Comparison of ENCODE assay signal across 30 mouse cellular contexts in genomic region chr11:105468436-105468835, GRCm38 (mm10). TPM values are rescaled to one million over a fixed set of nuclear protein-coding genes. Genes with fewer than 3 reads are reported as not detected.
DNase-seq lines count a peak whose midpoint lies in the region; ATAC-seq lines count a peak whose summit lies in the region.
"Had no signal": no experiment of that assay in that cellular context is flagged by ENCODE, and none has a peak within 500 bp of the region (broad histone marks: within the 10 kb centered on the region; RNA-seq: fewer than 3 reads in every experiment).

No protein-coding gene starts in this region.

- peaks cover 34% of the 10 kb centered on the region for H3K4me1 ChIP-seq in heart, embryonic 16.5 days (ENCODE audit: control insufficient read depth, insufficient read depth, low read length)
- peaks cover 99% of the 10 kb centered on the region for H3K4me1 ChIP-seq in megakaryocyte, embryonic 14.5 days

- no peak overlapping the region for H3K4me3 ChIP-seq in heart, embryonic 16.5 days (ENCODE audit: low read length)
- peak overlapping the region; percentile 19 for H3K4me3 ChIP-seq in megakaryocyte, embryonic 14.5 days (replicated peaks)
- H3K4me3 ChIP-seq: embryonic facial prominence, embryonic 13.5 days; forebrain, embryonic 12.5 days had no signal

- DNase-seq in heart, postnatal 36 days, result no peak
- DNase-seq in ovary, postnatal 36 days (ENCODE audit: low spot score), result peak; percentile 30
- no peak for DNase-seq in ovary, postnatal 10 days (ENCODE audit: low spot score)
- DNase-seq: adrenal gland, postnatal 25 days; B cell, adult 2 months; cerebellum, adult 11-12 months; cerebellum, adult 9-11 months; embryo, embryonic 11 days; forebrain, postnatal 0 days; heart, postnatal 10 days; kidney, adult 9 months; kidney, postnatal 10 days; layer of hippocampus, postnatal 36 days; liver; lung, embryonic 14.5 days; thymus, adult 18-20 months; thymus, postnatal 25 days had no signal

- intact Hi-C loops in heart, postnatal 36 days (cut with DNase I), result no loop called here

- H3K9ac ChIP-seq in heart, embryonic 16.5 days (ENCODE audit: low read length), result no peak overlapping the region
- H3K9ac ChIP-seq: embryonic facial prominence, embryonic 13.5 days; forebrain, embryonic 12.5 days; forebrain, postnatal 0 days; liver, embryonic 14.5 days; lung, embryonic 14.5 days had no signal

- H3K27ac ChIP-seq in heart, embryonic 16.5 days (ENCODE audit: low read length), result peak overlapping the region; percentile 42; the same call in 1 of the 2 replicates
- H3K27ac ChIP-seq: forebrain, embryonic 12.5 days; liver, embryonic 14.5 days had no signal

- no peaks in the 10 kb centered on the region for H3K9me3 ChIP-seq in heart, embryonic 16.5 days (replicated peaks; ENCODE audit: control insufficient read depth, low read length)
- no peaks in the 10 kb centered on the region for H3K9me3 ChIP-seq in megakaryocyte, embryonic 14.5 days
- H3K9me3 ChIP-seq: embryonic facial prominence, embryonic 13.5 days; forebrain, embryonic 12.5 days had no signal

- H3K27me3 ChIP-seq in heart, embryonic 16.5 days (ENCODE audit: control insufficient read depth, insufficient read depth, low read length), result no peaks in the 10 kb centered on the region
- peaks cover 8% of the 10 kb centered on the region for H3K27me3 ChIP-seq in megakaryocyte, embryonic 14.5 days (replicated peaks)
- H3K27me3 ChIP-seq: embryonic facial prominence, embryonic 13.5 days had no signal

- H3K4me2 ChIP-seq in heart, embryonic 16.5 days (ENCODE audit: low read depth, low read length), result no peak overlapping the region
- H3K4me2 ChIP-seq: embryonic facial prominence, embryonic 13.5 days; forebrain, embryonic 12.5 days; lung, embryonic 14.5 days had no signal

- no peaks in the 10 kb centered on the region for H3K36me3 ChIP-seq in heart, embryonic 16.5 days (ENCODE audit: control insufficient read depth, insufficient read depth)
- H3K36me3 ChIP-seq in megakaryocyte, embryonic 14.5 days (replicated peaks; ENCODE audit: low read length), result no peaks in the 10 kb centered on the region
- H3K36me3 ChIP-seq: embryonic facial prominence, embryonic 13.5 days; forebrain, embryonic 12.5 days had no signal

- 70% methylated on average over 5 of the region's 5 CpGs for WGBS in heart, embryonic 16.5 days

- ATAC-seq in heart, embryonic 16.5 days (replicated peaks; ENCODE audit: extremely low read depth, insufficient read depth, low FRiP score), result no peak
- ATAC-seq in megakaryocyte, adult 5-6 weeks (ENCODE audit: poor library complexity, severe bottlenecking), result no peak
- ATAC-seq: intestine, embryonic 16.5 days had no signal

RNA-seq across cellular contexts. Expression of gene March10, which starts 11.9 kb away (rescaled TPM):
- 0.18 and 0.32 TPM in 2 replicates for polyA plus RNA-seq in heart, embryonic 16.5 days (2015; fragmentation: Nextera tagmentation; extraction: Ambion mirVana)
- total RNA-seq in heart, postnatal 36 days (2021), result not detected
- 0.87 and 1.3 TPM in 2 replicates for polyA plus RNA-seq in megakaryocyte, embryonic 14.5 days (2012; ENCODE audit: insufficient read depth, low replicate concordance)
- total RNA-seq in megakaryocyte, adult 5-6 weeks (2015), result not detected in 2 replicates
- not detected in 2 replicates for total RNA-seq in megakaryocyte, adult 5-6 weeks (2017)
- total RNA-seq: adrenal gland, adult 18-20 months; adrenal gland, postnatal 25 days; gastrocnemius, adult 8-10 months; gastrocnemius, postnatal 4 days; heart, adult 8-10 months; heart, postnatal 10 days had no signal
- polyA plus RNA-seq: embryonic facial prominence, embryonic 13.5 days; forebrain, embryonic 12.5 days; large intestine, adult 2 months; limb, embryonic 11.5 days; liver, embryonic 14.5 days; lung, embryonic 14.5 days had no signal
